7 mouse cellular contexts compared by ENCODE assay signal in the genomic region with DNA sequence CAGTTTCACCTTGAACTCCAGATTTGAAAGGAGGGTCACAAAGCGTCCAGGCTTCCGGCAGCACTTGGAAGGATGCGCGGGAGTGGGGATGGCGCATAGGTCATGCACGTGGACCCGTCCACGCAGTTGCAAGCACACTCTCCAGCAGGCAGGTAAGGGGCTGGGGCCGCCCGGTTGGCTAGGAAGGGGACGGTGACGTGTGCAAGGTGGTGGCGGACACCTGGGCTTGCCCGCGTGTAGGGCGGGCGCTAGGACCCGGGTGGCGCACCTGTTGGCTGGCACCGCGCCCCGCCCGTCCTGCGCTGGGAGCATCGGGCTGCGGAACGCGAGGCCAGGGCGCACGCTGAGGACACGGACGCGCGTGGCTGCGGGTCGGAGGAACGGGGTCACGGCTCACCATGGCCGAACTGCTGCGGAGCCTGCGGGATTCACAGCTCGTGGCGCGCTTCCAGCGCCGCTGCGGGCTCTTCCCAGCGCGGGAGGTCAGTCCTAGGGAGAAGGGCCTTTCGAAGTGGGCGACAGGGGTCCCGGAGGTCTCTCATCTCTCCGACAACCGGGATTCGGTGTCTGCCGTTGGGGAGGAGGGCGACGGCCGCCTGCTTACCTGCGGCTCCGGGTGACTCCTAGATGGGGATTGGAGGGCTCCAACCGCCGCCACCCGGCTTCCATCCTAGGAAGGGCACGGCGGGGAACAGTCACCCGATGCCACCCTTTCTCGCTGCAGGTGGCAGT. TPM values are rescaled to one million over a fixed set of nuclear protein-coding genes. Genes with fewer than 3 reads are reported as not detected.
A peak's percentile ranks its signal among the peaks of the same experiment; 100 is the strongest.
DNase-seq lines count a peak whose midpoint lies in the region; ATAC-seq and TF ChIP-seq lines count a peak whose summit lies in the region.

A gene (plus strand): TSS at position 325 of the 732 bp plus-strand sequence.

- no peaks in the 10 kb centered on the region for H3K9me3 ChIP-seq in ES-Bruce4 (replicated peaks; ENCODE audit: control insufficient read depth, insufficient read depth, low read length, poor library complexity, severe bottlenecking)
- H3K9me3 ChIP-seq in embryonic facial prominence, embryonic 15.5 days (replicated peaks): no peaks in the 10 kb centered on the region
- H3K9me3 ChIP-seq in hindbrain, embryonic 15.5 days: no peaks in the 10 kb centered on the region
- H3K9me3 ChIP-seq in midbrain, embryonic 14.5 days (ENCODE audit: control insufficient read depth, low read length): no peaks in the 10 kb centered on the region

- H3K4me3 ChIP-seq in ES-Bruce4 (ENCODE audit: low read depth, low read length): peak within 1 kb of the TSS; percentile 56
- H3K4me3 ChIP-seq in embryonic facial prominence, embryonic 15.5 days (replicated peaks): peak within 1 kb of the TSS; percentile 56
- H3K4me3 ChIP-seq in hindbrain, embryonic 15.5 days: peak within 1 kb of the TSS; percentile 54
- H3K4me3 ChIP-seq in midbrain, embryonic 14.5 days (replicated peaks; ENCODE audit: low read depth, low read length): peak within 1 kb of the TSS; percentile 63

- ATAC-seq in embryonic facial prominence, embryonic 15.5 days (ENCODE audit: insufficient number of reproducible peaks, low FRiP score, low TSS enrichment, low read depth): peak; percentile 66; the same call in 1 of the 2 replicates
- peak; percentile 62; the same call in 1 of the 2 replicates for ATAC-seq in hindbrain, embryonic 15.5 days (ENCODE audit: low FRiP score, low read depth)
- peak; percentile 67 for ATAC-seq in midbrain, embryonic 14.5 days (ENCODE audit: low FRiP score, low TSS enrichment)

- no peak for TF ChIP-seq POLR2A in ES-Bruce4 (IDR thresholded peaks at IDR 0.05; ENCODE audit: insufficient read depth, low read length)

- H3K27ac ChIP-seq in ES-Bruce4 (ENCODE audit: insufficient read depth, low read length): no peak within 1 kb of the TSS
- H3K27ac ChIP-seq in embryonic facial prominence, embryonic 15.5 days (replicated peaks): no peak within 1 kb of the TSS
- no peak within 1 kb of the TSS for H3K27ac ChIP-seq in hindbrain, embryonic 15.5 days (replicated peaks)
- H3K27ac ChIP-seq in midbrain, embryonic 14.5 days (replicated peaks; ENCODE audit: low read depth, low read length): no peak within 1 kb of the TSS

- peaks cover 2% of the 10 kb centered on the region for H3K4me1 ChIP-seq in ES-Bruce4 (ENCODE audit: control insufficient read depth, insufficient read depth, low read length)
- H3K4me1 ChIP-seq in embryonic facial prominence, embryonic 15.5 days: peaks cover 16% of the 10 kb centered on the region
- peaks cover 16% of the 10 kb centered on the region for H3K4me1 ChIP-seq in hindbrain, embryonic 15.5 days (replicated peaks)
- H3K4me1 ChIP-seq in midbrain, embryonic 14.5 days (ENCODE audit: control insufficient read depth, insufficient read depth, low read length): peaks cover 16% of the 10 kb centered on the region

- no peak for TF ChIP-seq CTCF in ES-Bruce4 (IDR thresholded peaks at IDR 0.05; ENCODE audit: low read depth, low read length)

- H3K4me2 ChIP-seq in embryonic facial prominence, embryonic 15.5 days (replicated peaks): peak within 1 kb of the TSS; percentile 100
- H3K4me2 ChIP-seq in hindbrain, embryonic 15.5 days: peak within 1 kb of the TSS; percentile 98
- peak within 1 kb of the TSS; percentile 100 for H3K4me2 ChIP-seq in midbrain, embryonic 14.5 days (ENCODE audit: low read length)

- H3K36me3 ChIP-seq in ES-Bruce4 (ENCODE audit: control insufficient read depth, insufficient read depth, low read length, poor library complexity, severe bottlenecking): no peaks in the 10 kb centered on the region
- H3K36me3 ChIP-seq in embryonic facial prominence, embryonic 15.5 days: no peaks in the 10 kb centered on the region
- no peaks in the 10 kb centered on the region for H3K36me3 ChIP-seq in hindbrain, embryonic 15.5 days
- no peaks in the 10 kb centered on the region for H3K36me3 ChIP-seq in midbrain, embryonic 14.5 days (ENCODE audit: control insufficient read depth, insufficient read depth, low read length)

- 0 out of 2 replicates have a peak within 1 kb of the TSS, but pooled peaks have one; percentile 4 for H3K9ac ChIP-seq in ES-Bruce4 (ENCODE audit: low read depth, poor library complexity, severe bottlenecking)
- peak within 1 kb of the TSS; percentile 13; the same call in 1 of the 2 replicates for H3K9ac ChIP-seq in embryonic facial prominence, embryonic 15.5 days
- H3K9ac ChIP-seq in hindbrain, embryonic 15.5 days: peak within 1 kb of the TSS; percentile 42
- peak within 1 kb of the TSS; percentile 43 for H3K9ac ChIP-seq in midbrain, embryonic 14.5 days (replicated peaks; ENCODE audit: low read length)

- TF ChIP-seq EP300 in ES-Bruce4 (IDR thresholded peaks at IDR 0.05; ENCODE audit: insufficient read depth, low read depth, low read length): no peak

- H3K27me3 ChIP-seq in ES-Bruce4 (ENCODE audit: control insufficient read depth, insufficient read depth, low read length, poor library complexity, severe bottlenecking): peaks cover 13% of the 10 kb centered on the region
- H3K27me3 ChIP-seq in embryonic facial prominence, embryonic 15.5 days: peaks cover 23% of the 10 kb centered on the region
- H3K27me3 ChIP-seq in hindbrain, embryonic 15.5 days: peaks cover 28% of the 10 kb centered on the region
- H3K27me3 ChIP-seq in midbrain, embryonic 14.5 days (ENCODE audit: control insufficient read depth, insufficient read depth, low read length): peaks cover 18% of the 10 kb centered on the region

- WGBS in embryonic facial prominence, embryonic 15.5 days: under 1% methylated on average over 68 of the region's 68 CpGs
- under 1% methylated on average over 67 of the region's 68 CpGs for WGBS in hindbrain, embryonic 15.5 days
- under 1% methylated on average over 68 of the region's 68 CpGs for WGBS in midbrain, embryonic 14.5 days

- intact Hi-C loops in left cerebral cortex, postnatal 4 days (cut with DNase I): loop anchor here (10.0 kb wide), 1 partner anchor 335 kb away; no protein-coding TSS in a partner anchor

- DNase-seq in adrenal gland, postnatal 10 days: peak; percentile 20
- DNase-seq in left cerebral cortex, postnatal 4 days: peak; percentile 41
- peak; percentile 63 for DNase-seq in midbrain, embryonic 14.5 days
- peak; percentile 36 for DNase-seq in urinary bladder, postnatal 14 days (ENCODE audit: low spot score)

RNA-seq across cellular contexts. Expression of the gene that starts here (rescaled TPM):
- 0.19 and 0.72 TPM in 2 replicates for polyA plus RNA-seq in ES-Bruce4 (2011; ENCODE audit: insufficient read depth, insufficient read length, low read depth, missing spikeins)
- total RNA-seq in adrenal gland, postnatal 10 days (2021): 1 to 10 TPM; 2.2 to 3.5 TPM
- polyA plus RNA-seq in embryonic facial prominence, embryonic 15.5 days (2015; fragmentation: Nextera tagmentation; extraction: Ambion mirVana): 3.2 and 3.6 TPM in 2 replicates
- polyA plus RNA-seq in hindbrain, embryonic 15.5 days (2015; fragmentation: Nextera tagmentation; extraction: Ambion mirVana): 2.1 and 2.9 TPM in 2 replicates
- total RNA-seq in left cerebral cortex, postnatal 4 days (2021): under 1 TPM; 0.38 to 0.64 TPM
- 1.0 and 1.5 TPM in 2 replicates for polyA plus RNA-seq in midbrain, embryonic 14.5 days (2014; fragmentation: Nextera tagmentation; extraction: Ambion mirVana)

Comparison
In these comparisons a context has a peak if more than half of its experiments do, and no peak if none do; other contexts are left out.
1. Peak in DNase-seq in left cerebral cortex, postnatal 4 days; RNA of the gene not detected or under 1 TPM.